Mouse (Mus musculus) left cerebral cortex, adult 2 months (tissue): ENCODE measurements at regions not wholly inside any gene's neighbourhood (a gene's known extent, or its start where the extent isn't known, plus 50 kb on each side); places are given as distances from the start of the nearest gene placed in this dataset.

Source experiments
- DNase-seq, 2 experiments: peaks; one replicate each; pipeline ENCODE4 v3.0.0; 2021 to 2022; ENCODE audit warnings: low spot score in 2 of 2, mixed read lengths in 1 of 2; ENCODE audit errors: extremely low spot score in 1 of 2
- H3K27ac ChIP-seq: fragments of 200-600 bp; 2 replicates; pipeline ENCODE4 v1.8.1; 2022
- H3K4me3 ChIP-seq: fragments of 200-600 bp; 2 replicates; pipeline ENCODE4 v1.8.1; 2022
- CTCF ChIP-seq: fragments of 200-600 bp; IDR thresholded peaks from 2 replicates; pipeline ENCODE4 v1.8.1; 2022; ENCODE audit warnings: antibody characterized with exemption, mild to moderate bottlenecking, moderate library complexity
- intact Hi-C: fragments of 180-260 bp; cut with DNase I; formaldehyde crosslinking; loops from one replicate; pipeline ENCODE4 v1.15.1; 2025

DNA sequence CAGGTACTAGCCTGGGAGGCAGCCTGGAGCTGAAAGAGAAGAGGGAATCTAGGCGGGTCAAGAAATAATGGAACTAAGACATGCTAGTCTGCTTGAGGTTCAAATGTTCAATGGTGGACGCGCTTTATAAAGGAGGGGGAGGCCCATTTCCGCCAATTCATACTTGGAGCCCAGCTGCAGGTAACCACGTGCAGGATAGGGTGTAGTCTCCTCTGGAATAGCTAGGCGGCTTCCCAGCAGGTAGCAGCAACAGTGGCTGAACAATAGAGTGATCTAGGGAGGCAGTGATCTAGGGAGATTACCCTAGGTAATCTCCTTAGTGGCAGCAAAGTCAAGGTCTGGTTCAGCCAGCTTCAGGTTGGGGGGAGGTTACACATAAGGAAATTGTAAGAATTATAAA is 134.6 kb downstream of the Sh2d4b start:
- no peak for TF ChIP-seq CTCF
- Histone ChIP-seq H3K4me3 (no peak overlapping the region), H3K27ac (no peak overlapping the region)
- intact Hi-C loops: no loop called here
- no peak for DNase-seq

DNA sequence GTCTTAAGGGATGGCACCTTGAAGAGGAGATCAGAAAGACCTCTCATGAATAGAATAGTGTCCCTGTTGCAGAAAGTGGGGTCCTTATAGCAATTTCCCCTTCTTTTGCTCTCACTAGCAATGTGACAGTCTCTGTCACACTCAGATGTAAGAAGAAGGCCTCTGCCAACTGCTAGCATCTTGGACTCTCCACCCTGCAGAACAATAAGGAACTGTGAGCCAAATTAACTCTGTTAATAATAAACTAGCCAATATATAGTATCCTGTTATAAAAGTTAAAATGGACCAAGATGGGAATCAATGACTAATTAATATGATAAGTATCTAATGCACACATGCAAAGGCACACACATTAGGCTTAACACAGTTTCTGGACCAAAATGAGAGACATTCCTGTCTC is 152.5 kb downstream of the Sh2d4b start:
- Histone ChIP-seq H3K4me3 (no peak overlapping the region), H3K27ac (no peak overlapping the region)
- TF ChIP-seq CTCF: no peak
- intact Hi-C loops: no loop called here
- no peak for DNase-seq

DNA sequence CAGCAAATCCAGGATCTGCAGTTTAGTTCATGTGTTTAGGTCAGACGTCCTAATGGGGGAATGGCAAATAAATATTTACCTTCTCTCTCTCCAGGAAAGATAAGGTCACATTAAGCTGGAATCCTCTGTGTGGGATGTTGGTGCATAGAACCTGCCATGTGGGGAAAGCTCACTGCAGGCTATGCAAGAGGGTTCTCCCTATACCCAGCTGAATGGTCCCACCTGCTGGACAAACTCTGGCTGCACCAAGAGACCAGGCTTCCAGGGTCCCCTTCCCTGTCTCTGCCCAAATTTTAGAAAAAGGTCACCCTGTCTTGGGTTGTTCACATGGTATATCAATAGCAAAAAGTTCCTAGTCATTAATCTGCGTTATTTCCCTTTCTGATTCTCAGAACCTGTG is 161.2 kb downstream of the Sh2d4b start:
- peak; percentile 38 to 58 for DNase-seq
- no peak overlapping the region for H3K27ac ChIP-seq
- TF ChIP-seq CTCF: peak; percentile 59
- no peak overlapping the region for H3K4me3 ChIP-seq
- intact Hi-C loops: loop anchor here (2.0 kb wide), 1 partner anchor 1199 kb away; no protein-coding TSS in a partner anchor

DNA sequence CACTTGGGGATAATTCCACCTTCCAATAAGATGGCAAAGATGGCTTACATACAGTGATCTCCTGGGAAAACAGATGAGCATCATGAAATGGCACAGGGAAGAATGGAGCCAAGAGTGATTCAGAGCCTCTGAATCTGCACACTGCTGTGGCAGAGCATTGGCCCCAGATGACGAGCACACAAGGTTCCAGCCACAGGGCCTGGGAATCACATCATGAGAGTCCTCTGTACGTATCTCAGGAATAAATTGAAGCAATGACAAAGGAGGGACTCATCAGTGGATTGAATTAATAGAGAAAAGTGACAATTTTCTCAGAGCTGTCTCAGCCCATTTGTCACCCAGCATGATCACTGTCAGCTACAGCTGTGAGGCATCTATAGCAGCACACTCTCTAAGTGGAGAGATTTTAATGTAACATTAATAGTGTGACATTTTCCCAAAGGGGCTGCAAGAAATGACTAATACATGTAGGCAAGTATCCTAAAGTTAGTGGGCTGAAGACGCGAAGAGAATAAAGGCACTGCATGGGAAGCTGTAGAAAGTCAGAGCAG is 184.0 kb downstream of the Sh2d4b start:
- no peak overlapping the region for H3K4me3 ChIP-seq
- DNase-seq: no peak
- intact Hi-C loops: no loop called here
- H3K27ac ChIP-seq: no peak overlapping the region
- TF ChIP-seq CTCF: no peak

DNA sequence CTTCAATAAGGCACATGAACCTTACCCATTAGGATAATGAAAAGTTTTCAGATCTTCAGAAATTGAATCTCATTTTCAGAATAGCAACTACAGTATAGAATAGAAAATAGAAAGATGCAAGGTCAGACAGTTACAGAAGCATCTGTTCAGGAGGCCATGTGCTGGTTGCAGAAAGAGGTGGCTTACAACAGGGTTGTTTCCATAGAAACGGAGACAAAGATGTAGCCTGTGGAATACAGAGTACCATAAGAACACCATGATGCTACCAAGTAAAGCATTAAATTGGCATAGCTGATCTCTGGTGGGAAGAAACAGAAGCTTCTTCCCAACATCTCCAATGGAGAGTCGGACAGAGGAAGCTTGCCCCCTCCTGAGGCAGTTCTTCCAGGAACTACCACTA is 185.6 kb downstream of the Sh2d4b start:
- no peak overlapping the region for H3K4me3 ChIP-seq
- no peak overlapping the region for H3K27ac ChIP-seq
- intact Hi-C loops: no loop called here
- TF ChIP-seq CTCF: no peak
- no peak for DNase-seq

DNA sequence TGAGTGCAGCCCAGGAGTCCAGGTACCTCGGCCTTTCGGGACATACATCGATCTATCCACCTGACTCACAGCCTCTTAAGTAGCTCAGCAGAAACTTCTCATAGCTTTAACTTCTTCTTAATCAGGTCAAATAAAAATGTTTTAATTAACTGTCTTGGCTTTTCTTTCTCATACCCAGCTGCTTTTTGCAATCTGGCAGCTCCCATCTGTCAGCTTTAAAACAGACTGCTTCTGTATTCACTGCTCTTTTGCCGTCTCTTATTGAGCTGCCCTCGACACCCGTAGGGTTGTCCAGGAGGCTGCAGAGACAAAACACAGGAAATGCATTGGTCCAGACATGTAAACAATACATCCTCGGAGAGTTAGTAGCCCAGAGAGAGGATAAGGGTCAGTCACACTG is 189.6 kb downstream of the Sh2d4b start:
- H3K27ac ChIP-seq: no peak overlapping the region
- DNase-seq: no peak
- no peak overlapping the region for H3K4me3 ChIP-seq
- intact Hi-C loops: no loop called here
- TF ChIP-seq CTCF: no peak

DNA sequence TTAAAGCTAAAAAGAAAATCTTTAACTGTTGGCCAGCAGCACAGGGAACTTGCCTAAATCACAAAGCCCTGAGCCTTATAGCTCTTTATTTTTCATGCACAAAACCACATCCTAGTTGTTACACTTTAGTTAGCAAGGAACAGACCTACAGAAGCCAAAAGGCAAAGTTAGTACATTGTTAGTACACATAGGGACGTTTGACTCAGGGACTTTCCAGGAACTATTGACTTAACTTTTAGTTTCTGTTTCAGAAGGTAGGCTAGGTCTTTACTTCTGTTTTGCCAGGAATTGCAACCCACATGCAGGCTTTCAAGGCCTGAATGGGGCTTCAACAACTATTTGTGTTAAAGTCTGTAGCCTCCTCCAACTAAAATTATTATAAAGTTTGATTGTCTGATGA is 211.4 kb downstream of the Sh2d4b start:
- intact Hi-C loops: no loop called here
- no peak for TF ChIP-seq CTCF

GRCm38 (mm10) chr14:40653558-40653957 is 239.5 kb downstream of the Sh2d4b start:
- H3K4me3 ChIP-seq: no peak overlapping the region
- intact Hi-C loops: no loop called here
- no peak overlapping the region for H3K27ac ChIP-seq
- TF ChIP-seq CTCF: no peak
- no peak for DNase-seq

More for the DNA sequence above, 211.4 kb downstream of the Sh2d4b start:
- DNase-seq: no peak
- no peak overlapping the region for H3K4me3 ChIP-seq
- H3K27ac ChIP-seq: no peak overlapping the region
